Mouse (Mus musculus): Measurements from ENCODE around the gene Idh3a. TPM values are rescaled to one million over a fixed set of nuclear protein-coding genes. Genes with fewer than 3 reads are reported as not detected.

The Idh3a gene
- polyA plus RNA-seq (2012; rRNA removed) (30.5 and 40.0 TPM in 2 replicates), polyA plus RNA-seq (2014; fragmentation: Nextera tagmentation; extraction: Ambion mirVana) (89.6 and 90.7 TPM in 2 replicates)

- Histone ChIP-seq H3K4me3 (ENCODE audit: insufficient read depth in 1 of 2, low read depth in 2 of 2, low read length in 2 of 2) (peak within 1 kb of the TSS; percentile 81 to 94), H3K9ac (replicated peaks) (peak within 1 kb of the TSS; percentile 90), H3K27ac (peak within 1 kb of the TSS; percentile 6), H3K36me3 (replicated peaks; ENCODE audit: control insufficient read depth, insufficient read depth, low read depth) (no peaks in the 10 kb centered on the region; the same call in 1 of the 2 replicates), H3K4me2 (ENCODE audit: low read depth) (peak within 1 kb of the TSS; percentile 86), H3K4me1 (replicated peaks; ENCODE audit: control insufficient read depth in 2 of 2, insufficient read depth in 2 of 2, low read length in 1 of 2) (peaks cover 3 to 17% of the 10 kb centered on the region in 2 experiments), H3K9me3 (ENCODE audit: control insufficient read depth, low read length) (no peaks in the 10 kb centered on the region), H3K27me3 (ENCODE audit: control insufficient read depth, insufficient read depth, low read length) (no peaks in the 10 kb centered on the region)
- under 1% methylated on average over 72 of the region's 73 CpGs for WGBS (ENCODE audit: insufficient replicate concordance)
- no peak for TF ChIP-seq EP300 (IDR thresholded peaks at IDR 0.05; ENCODE audit: low read depth)
- no peak for TF ChIP-seq CTCF (IDR thresholded peaks at IDR 0.05; ENCODE audit: low read depth)
- DNase-seq (ENCODE audit: low read depth in 3 of 3, low spot score in 3 of 3) (peak; percentile 90 to 92 (median 91)), ATAC-seq (ENCODE audit: insufficient read depth) (peak; percentile 96)
Measured at GRCm38 (mm10) chr9:54586199-54587061, at the start of gene Idh3a. Gene Idh3a, plus strand, starts transcription at chr9:54586334.

DNA sequence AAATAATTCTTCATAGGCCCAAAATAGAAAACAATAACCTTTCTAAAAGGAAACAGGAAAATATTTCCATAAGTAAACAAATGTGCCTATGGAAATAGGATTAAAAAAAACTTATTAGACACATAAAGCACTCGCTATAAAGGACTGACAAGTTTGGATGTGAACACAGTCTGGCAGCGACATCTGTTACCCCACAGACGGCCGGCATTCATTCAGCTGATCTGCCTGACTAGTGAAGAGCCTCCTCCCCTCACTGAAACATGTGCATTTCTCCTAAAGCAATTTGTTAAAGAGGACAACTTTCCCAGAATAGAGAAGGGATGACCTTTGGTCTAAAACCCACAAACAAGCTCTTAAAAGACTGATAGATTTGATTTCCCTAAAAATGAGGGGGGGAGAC is 49.1 kb upstream of the Idh3a start:
- TF ChIP-seq CTCF (IDR thresholded peaks at IDR 0.05; ENCODE audit: low read depth) (no peak), EP300 (IDR thresholded peaks at IDR 0.05; ENCODE audit: low read depth) (no peak)
- no peak overlapping the region for H3K4me2 ChIP-seq (ENCODE audit: low read depth)
- H3K9ac ChIP-seq (replicated peaks) = no peak overlapping the region
- WGBS (ENCODE audit: insufficient replicate concordance) = 58% methylated on average over 4 of the region's 4 CpGs
- H3K27me3 ChIP-seq (ENCODE audit: control insufficient read depth, insufficient read depth, low read length) = no peaks in the 10 kb centered on the region
- H3K27ac ChIP-seq = no peak overlapping the region
- H3K4me1 ChIP-seq (replicated peaks; ENCODE audit: control insufficient read depth in 2 of 2, insufficient read depth in 2 of 2, low read length in 1 of 2) = no peaks in the 10 kb centered on the region
- no peak for DNase-seq (ENCODE audit: low read depth in 3 of 3, low spot score in 3 of 3)
- H3K4me3 ChIP-seq (ENCODE audit: insufficient read depth in 1 of 2, low read depth in 2 of 2, low read length in 2 of 2) = no peak overlapping the region
- no peaks in the 10 kb centered on the region for H3K36me3 ChIP-seq (replicated peaks; ENCODE audit: control insufficient read depth, insufficient read depth, low read depth)
- no peaks in the 10 kb centered on the region for H3K9me3 ChIP-seq (ENCODE audit: control insufficient read depth, low read length)
- no peak for ATAC-seq (ENCODE audit: insufficient read depth)

DNA sequence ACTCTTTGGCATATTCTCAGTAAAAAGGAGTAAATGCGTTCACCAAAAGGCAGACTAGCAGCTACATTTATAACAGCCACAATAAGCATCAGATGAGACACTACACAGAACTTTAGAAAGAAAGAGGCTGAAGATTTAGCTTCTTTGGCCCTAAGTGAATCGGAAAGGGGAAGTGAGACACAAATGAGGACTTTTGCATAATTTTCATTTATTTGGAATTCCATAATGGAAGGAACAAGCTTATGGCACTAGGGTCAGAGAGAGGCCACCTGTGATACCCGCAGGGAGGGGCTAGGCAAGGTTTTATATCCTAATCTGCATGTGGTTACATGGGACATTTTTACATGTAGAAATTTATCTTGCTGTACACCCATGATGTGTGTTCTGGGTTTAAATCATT is 48.7 kb upstream of the Idh3a start:
- H3K27me3 ChIP-seq (ENCODE audit: control insufficient read depth, insufficient read depth, low read length) = no peaks in the 10 kb centered on the region
- WGBS (ENCODE audit: insufficient replicate concordance) = 60% methylated on average over 3 of the region's 3 CpGs
- no peak for ATAC-seq (ENCODE audit: insufficient read depth)

DNA sequence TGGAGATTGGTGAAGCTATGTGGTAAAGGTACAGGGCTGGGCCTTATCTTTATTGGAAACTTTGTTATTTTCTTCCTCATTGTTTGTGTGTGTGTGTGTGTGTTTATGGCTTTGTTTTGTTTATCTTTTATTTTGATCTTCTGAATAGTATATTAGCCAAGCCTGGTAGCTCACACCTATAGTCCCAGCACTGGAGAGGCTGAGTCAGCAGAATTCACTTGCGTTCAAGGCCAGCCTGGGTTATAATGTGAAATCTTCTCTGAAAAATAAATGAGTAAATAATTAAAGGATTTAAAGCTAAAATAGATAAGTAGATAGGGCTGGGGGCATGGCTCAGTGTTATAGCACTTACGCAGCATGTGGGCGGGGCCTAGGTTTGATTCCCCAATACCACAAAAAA is 47.9 kb upstream of the Idh3a start:
- TF ChIP-seq EP300 (IDR thresholded peaks at IDR 0.05; ENCODE audit: low read depth) (no peak), CTCF (IDR thresholded peaks at IDR 0.05; ENCODE audit: low read depth) (no peak)
- WGBS (ENCODE audit: insufficient replicate concordance) = 77% methylated on average over 3 of the region's 3 CpGs
- DNase-seq (ENCODE audit: low read depth in 3 of 3, low spot score in 3 of 3) (no peak), ATAC-seq (ENCODE audit: insufficient read depth) (no peak)
- no peaks in the 10 kb centered on the region for H3K36me3 ChIP-seq (replicated peaks; ENCODE audit: control insufficient read depth, insufficient read depth, low read depth)
- H3K9me3 ChIP-seq (ENCODE audit: control insufficient read depth, low read length) = no peaks in the 10 kb centered on the region
- H3K4me1 ChIP-seq (replicated peaks; ENCODE audit: control insufficient read depth in 2 of 2, insufficient read depth in 2 of 2, low read length in 1 of 2) = no peaks in the 10 kb centered on the region
- H3K4me3 ChIP-seq (ENCODE audit: insufficient read depth in 1 of 2, low read depth in 2 of 2, low read length in 2 of 2) = no peak overlapping the region
- H3K4me2 ChIP-seq (ENCODE audit: low read depth) = no peak overlapping the region
- no peak overlapping the region for H3K27ac ChIP-seq
- no peak overlapping the region for H3K9ac ChIP-seq (replicated peaks)
- H3K27me3 ChIP-seq (ENCODE audit: control insufficient read depth, insufficient read depth, low read length) = no peaks in the 10 kb centered on the region

More for the DNA sequence above, 48.7 kb upstream of the Idh3a start:
- no peaks in the 10 kb centered on the region for H3K36me3 ChIP-seq (replicated peaks; ENCODE audit: control insufficient read depth, insufficient read depth, low read depth)
- no peaks in the 10 kb centered on the region for H3K9me3 ChIP-seq (ENCODE audit: control insufficient read depth, low read length)
- no peak for DNase-seq (ENCODE audit: low read depth in 3 of 3, low spot score in 3 of 3)
- H3K9ac ChIP-seq (replicated peaks) = no peak overlapping the region
- no peak overlapping the region for H3K4me2 ChIP-seq (ENCODE audit: low read depth)
- no peak overlapping the region for H3K27ac ChIP-seq
- no peak for TF ChIP-seq CTCF (IDR thresholded peaks at IDR 0.05; ENCODE audit: low read depth)
- TF ChIP-seq EP300 (IDR thresholded peaks at IDR 0.05; ENCODE audit: low read depth) = no peak
- no peaks in the 10 kb centered on the region for H3K4me1 ChIP-seq (replicated peaks; ENCODE audit: control insufficient read depth in 2 of 2, insufficient read depth in 2 of 2, low read length in 1 of 2)
- H3K4me3 ChIP-seq (ENCODE audit: insufficient read depth in 1 of 2, low read depth in 2 of 2, low read length in 2 of 2) = no peak overlapping the region

DNA sequence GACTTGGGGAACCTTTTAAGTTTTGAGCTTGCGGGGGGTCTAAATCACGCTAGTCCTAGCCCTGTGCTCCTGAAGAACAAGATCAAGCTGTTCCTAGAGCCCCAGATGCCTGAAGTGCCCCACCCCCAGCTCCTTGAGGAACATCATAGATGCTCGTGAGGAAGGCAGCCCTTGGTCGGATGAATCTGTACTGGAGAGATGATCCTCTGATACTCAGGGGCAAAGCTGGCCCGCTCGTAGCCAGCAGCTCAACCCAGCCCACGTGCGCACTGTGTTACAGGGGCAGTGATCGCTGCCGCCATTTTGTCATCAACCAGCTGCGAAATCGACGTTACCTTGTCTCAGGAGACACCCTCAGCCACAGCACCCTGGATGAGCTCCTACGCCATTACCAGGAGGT is 47.5 kb upstream of the Idh3a start, which contains the start of gene Sh2d7:
TSS of gene Sh2d7 (plus strand) at position 301 of the 400 bp plus-strand sequence.
- Histone ChIP-seq H3K4me2 (ENCODE audit: low read depth) (no peak within 1 kb of the TSS), H3K9ac (replicated peaks) (no peak within 1 kb of the TSS), H3K9me3 (ENCODE audit: control insufficient read depth, low read length) (no peaks in the 10 kb centered on the region), H3K4me3 (ENCODE audit: insufficient read depth in 1 of 2, low read depth in 2 of 2, low read length in 2 of 2) (no peak within 1 kb of the TSS), H3K36me3 (replicated peaks; ENCODE audit: control insufficient read depth, insufficient read depth, low read depth) (no peaks in the 10 kb centered on the region), H3K27ac (no peak within 1 kb of the TSS), H3K27me3 (ENCODE audit: control insufficient read depth, insufficient read depth, low read length) (no peaks in the 10 kb centered on the region), H3K4me1 (replicated peaks; ENCODE audit: control insufficient read depth in 2 of 2, insufficient read depth in 2 of 2, low read length in 1 of 2) (no peaks in the 10 kb centered on the region)
- TF ChIP-seq EP300 (IDR thresholded peaks at IDR 0.05; ENCODE audit: low read depth) (no peak), CTCF (IDR thresholded peaks at IDR 0.05; ENCODE audit: low read depth) (no peak)
- ATAC-seq (ENCODE audit: insufficient read depth) = no peak
- WGBS (ENCODE audit: insufficient replicate concordance) = 71% methylated on average over 14 of the region's 14 CpGs
- DNase-seq (ENCODE audit: low read depth in 3 of 3, low spot score in 3 of 3) = no peak
